Mouse (Mus musculus) brown adipose tissue, adult 24 weeks (tissue): ENCODE measurements around the gene Thoc3. TPM values are rescaled to one million over a fixed set of nuclear protein-coding genes. Genes with fewer than 3 reads are reported as not detected.

Experiments
- H3K27ac ChIP-seq: fragments of 200-500 bp; replicated peaks from 2 replicates; pipeline ENCODE4 v1.5.1; 2012; ENCODE audit warnings: low read depth, mild to moderate bottlenecking, low read length
- H3K4me1 ChIP-seq: fragments of 200-500 bp; 2 replicates; pipeline ENCODE4 v1.6.1; 2012; ENCODE audit warnings: low read length, mixed read lengths; ENCODE audit not compliant: control insufficient read depth, insufficient read depth, insufficient read length
- H3K4me3 ChIP-seq: fragments of 200-500 bp; 2 replicates; pipeline ENCODE4 v1.5.1; 2012; ENCODE audit warnings: low read depth, mild to moderate bottlenecking, low read length, moderate library complexity; ENCODE audit not compliant: insufficient read depth
- polyA plus RNA-seq: library from polyadenylated mRNA; stranded (reverse); fragments of >200 nt; gene quantifications from 2 replicates; pipeline ENCODE4 v1.2.4, GENCODE M21; 2012; ENCODE audit not compliant: missing spikeins, insufficient read depth, insufficient read length

Gene Thoc3
- polyA plus RNA-seq, 1 experiment, result 22.4 TPM

GRCm38 (mm10) chr13:54425269-54425668, 43.4 kb downstream of the Thoc3 start:
- Histone ChIP-seq H3K27ac (no peak overlapping the region), H3K4me1 (no peaks in the 10 kb centered on the region), H3K4me3 (no peak overlapping the region)

DNA sequence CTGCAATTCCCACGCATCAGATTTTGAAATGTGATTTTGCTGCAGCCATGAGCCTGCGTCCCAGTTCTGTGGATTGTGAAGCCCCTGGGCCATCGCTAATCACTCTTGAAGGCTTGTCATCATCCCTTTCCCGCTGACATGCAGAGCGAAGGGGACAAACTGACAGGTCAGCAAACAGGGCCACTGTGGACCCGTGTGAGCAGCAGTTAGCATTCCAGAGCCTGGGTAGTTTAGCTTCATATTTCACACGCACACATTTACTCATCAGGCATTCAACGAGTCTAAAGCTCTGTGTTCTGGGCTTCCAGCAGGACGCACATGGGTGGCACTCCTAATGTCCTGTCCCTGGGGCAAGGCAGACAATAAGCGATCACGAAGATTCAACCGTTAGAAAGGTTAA, 48.4 kb downstream of the Thoc3 start:
- H3K4me1 ChIP-seq, result no peaks in the 10 kb centered on the region
- no peak overlapping the region for H3K4me3 ChIP-seq
- no peak overlapping the region for H3K27ac ChIP-seq

- Histone ChIP-seq H3K4me1 (no peaks in the 10 kb centered on the region), H3K4me3 (no peak overlapping the region), H3K27ac (no peak overlapping the region)
These were observed 49.8 kb downstream of the Thoc3 start for GRCm38 (mm10) chr13:54418781-54419327.

DNA sequence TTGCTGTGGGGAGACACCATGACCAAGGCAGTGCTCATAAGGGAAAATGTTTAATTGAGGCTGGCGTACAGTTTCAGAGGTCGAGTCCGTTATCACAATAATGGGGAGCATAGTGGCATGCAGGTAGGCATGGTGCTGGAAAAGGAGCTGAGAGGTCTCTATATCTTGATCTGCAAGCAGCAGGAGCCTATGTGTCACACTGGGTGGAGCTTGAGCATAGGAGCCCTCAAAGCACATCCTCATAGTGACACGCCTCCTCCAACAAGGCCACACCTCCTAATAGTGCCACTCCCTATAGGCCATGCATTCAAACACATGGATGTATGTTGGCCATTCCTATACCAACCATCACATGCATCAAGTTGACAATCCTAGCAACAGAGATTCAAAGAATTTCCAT, 53.6 kb downstream of the Thoc3 start:
- Histone ChIP-seq H3K27ac (no peak overlapping the region), H3K4me3 (no peak overlapping the region), H3K4me1 (no peaks in the 10 kb centered on the region)

GRCm38 (mm10) chr13:54412721-54413120, 55.9 kb downstream of the Thoc3 start:
- Histone ChIP-seq H3K4me3 (no peak overlapping the region), H3K27ac (no peak overlapping the region), H3K4me1 (no peaks in the 10 kb centered on the region)

DNA sequence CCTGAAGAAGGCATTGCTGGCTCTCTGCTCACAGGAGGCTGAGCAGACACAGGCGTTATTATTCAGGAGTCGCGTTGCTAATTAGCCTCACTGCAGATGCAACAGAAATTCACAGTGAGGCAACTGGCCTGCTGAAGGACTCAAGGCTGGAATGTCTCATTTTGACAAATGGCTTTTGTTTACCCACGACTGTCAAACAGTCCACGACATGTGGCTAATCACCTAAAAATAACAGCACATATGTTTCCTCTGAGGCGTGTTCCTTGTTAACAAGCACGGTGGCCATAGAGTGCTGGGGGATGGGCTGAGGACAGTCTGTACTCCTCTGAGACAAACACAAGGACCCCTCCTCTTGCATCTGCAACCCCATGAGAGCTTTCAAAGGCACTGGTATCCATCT, 56.4 kb downstream of the Thoc3 start:
- Histone ChIP-seq H3K4me3 (no peak overlapping the region), H3K4me1 (no peaks in the 10 kb centered on the region), H3K27ac (no peak overlapping the region)

- no peak overlapping the region for H3K27ac ChIP-seq
- H3K4me1 ChIP-seq, result no peaks in the 10 kb centered on the region
- no peak overlapping the region for H3K4me3 ChIP-seq
These were observed 57.0 kb downstream of the Thoc3 start for GRCm38 (mm10) chr13:54411656-54412055.

Other genes starting within 250 kb of the Thoc3 start
- 1.0 and 1.4 TPM in 2 replicates for gene Cplx2, start 97.5 kb downstream of the Thoc3 start, polyA plus RNA-seq
- gene Simc1, start 34.9 kb upstream of the Thoc3 start, polyA plus RNA-seq, result 2.6 TPM in 2 replicates
- gene 4833439L19Rik, start 96.6 kb upstream of the Thoc3 start, polyA plus RNA-seq, result 122 and 176 TPM in 2 replicates
- gene Arl10, start 106.2 kb upstream of the Thoc3 start, polyA plus RNA-seq, result 3.7 and 6.7 TPM in 2 replicates
- 16.0 and 18.0 TPM in 2 replicates for gene Nop16, start 121.2 kb upstream of the Thoc3 start, polyA plus RNA-seq
- gene Higd2a, start 121.4 kb upstream of the Thoc3 start, polyA plus RNA-seq, result 305 and 329 TPM in 2 replicates
- gene Cltb, start 142.5 kb upstream of the Thoc3 start, polyA plus RNA-seq, result 44.2 and 48.8 TPM in 2 replicates
- 26.1 and 26.3 TPM in 2 replicates for gene Faf2, start 152.9 kb upstream of the Thoc3 start, polyA plus RNA-seq
- 46.7 and 49.4 TPM in 2 replicates for gene Rnf44, start 225.1 kb upstream of the Thoc3 start, polyA plus RNA-seq
- gene Cdhr2, start 232.6 kb upstream of the Thoc3 start, polyA plus RNA-seq, result not detected in 2 replicates